In genomic region chr11:86653446-86653845, GRCm38 (mm10) we compare ENCODE assay signal across 7 mouse cellular contexts. TPM values are rescaled to one million over a fixed set of nuclear protein-coding genes. Genes with fewer than 3 reads are reported as not detected.
A peak's percentile ranks its signal among the peaks of the same experiment; 100 is the strongest.
DNase-seq lines count a peak whose midpoint lies in the region; ATAC-seq and TF ChIP-seq lines count a peak whose summit lies in the region.

No protein-coding gene starts in this region.

- no peaks in the 10 kb centered on the region for H3K27me3 ChIP-seq in neural tube, embryonic 11.5 days (ENCODE audit: control insufficient read depth, insufficient read depth, low read length)
- no peaks in the 10 kb centered on the region for H3K27me3 ChIP-seq in heart, embryonic 15.5 days

- no peaks in the 10 kb centered on the region for H3K36me3 ChIP-seq in neural tube, embryonic 11.5 days (ENCODE audit: control insufficient read depth, insufficient read depth, low read length)
- H3K36me3 ChIP-seq in heart, embryonic 15.5 days = no peaks in the 10 kb centered on the region

- intact Hi-C loops in left cerebral cortex, adult 2 months (cut with DNase I) = no loop called here

- H3K9ac ChIP-seq in neural tube, embryonic 11.5 days (ENCODE audit: low read length) = no peak overlapping the region
- H3K9ac ChIP-seq in heart, embryonic 15.5 days = no peak overlapping the region

- no peak for ATAC-seq in neural tube, embryonic 11.5 days (ENCODE audit: insufficient read depth, low FRiP score, low TSS enrichment)
- ATAC-seq in heart, embryonic 15.5 days (replicated peaks; ENCODE audit: insufficient number of reproducible peaks, insufficient read depth, low FRiP score, low read depth) = no peak

- H3K27ac ChIP-seq in neural tube, embryonic 11.5 days (ENCODE audit: low read depth, low read length) = no peak overlapping the region
- H3K27ac ChIP-seq in heart, embryonic 15.5 days = peak overlapping the region; percentile 34; the same call in 1 of the 2 replicates
- H3K27ac ChIP-seq in left cerebral cortex, adult 2 months = no peak overlapping the region

- no peaks in the 10 kb centered on the region for H3K4me1 ChIP-seq in neural tube, embryonic 11.5 days (ENCODE audit: control insufficient read depth, insufficient read depth, low read length)
- peaks cover 10% of the 10 kb centered on the region; the same call in 1 of the 2 replicates for H3K4me1 ChIP-seq in heart, embryonic 15.5 days (replicated peaks)

- peak; percentile 14 for DNase-seq in neural tube, embryonic 11.5 days (ENCODE audit: low spot score)
- no peak for DNase-seq in neural tube, embryonic 10.5 days (ENCODE audit: extremely low spot score, low spot score)
- DNase-seq in NIH3T3 (ENCODE audit: low read depth) = peak; percentile 82
- DNase-seq in cerebellum, adult 9-10 months = peak; percentile 61
- peak; percentile 23 to 35 for DNase-seq in left cerebral cortex, adult 2 months (ENCODE audit: extremely low spot score in 1 of 2, low spot score in 2 of 2)
- peak; percentile 70 for DNase-seq in retina, postnatal 1 day

- TF ChIP-seq CTCF in left cerebral cortex, adult 2 months (IDR thresholded peaks at IDR 0.05) = peak; percentile 89

- no peak overlapping the region for H3K4me2 ChIP-seq in neural tube, embryonic 11.5 days (ENCODE audit: low read depth)
- H3K4me2 ChIP-seq in heart, embryonic 15.5 days = no peak overlapping the region

- no peak overlapping the region for H3K4me3 ChIP-seq in neural tube, embryonic 11.5 days (ENCODE audit: low read depth, low read length)
- no peak overlapping the region for H3K4me3 ChIP-seq in heart, embryonic 15.5 days
- no peak overlapping the region for H3K4me3 ChIP-seq in left cerebral cortex, adult 2 months

- no peaks in the 10 kb centered on the region for H3K9me3 ChIP-seq in neural tube, embryonic 11.5 days (ENCODE audit: control insufficient read depth, low read length)
- no peaks in the 10 kb centered on the region for H3K9me3 ChIP-seq in heart, embryonic 15.5 days (replicated peaks)

- WGBS in neural tube, embryonic 11.5 days = 44% methylated on average over 3 of the region's 3 CpGs
- WGBS in heart, embryonic 15.5 days = 22% methylated on average over 3 of the region's 3 CpGs

RNA-seq across cellular contexts. Expression of gene Vmp1, which starts 30.2 kb away (rescaled TPM):
- 93.5 and 103 TPM in 2 replicates for polyA plus RNA-seq in neural tube, embryonic 11.5 days (2014; fragmentation: Nextera tagmentation; extraction: Ambion mirVana)
- polyA plus RNA-seq in heart, embryonic 15.5 days (2015; fragmentation: Nextera tagmentation; extraction: Ambion mirVana) = 74.3 and 82.1 TPM in 2 replicates
- 100 to 1,000 TPM; 144 to 167 TPM for total RNA-seq in left cerebral cortex, adult 2 months (2021)

RNA-seq across cellular contexts. Expression of gene Ptrh2, which starts 30.3 kb away (rescaled TPM):
- 36.7 and 40.3 TPM in 2 replicates for polyA plus RNA-seq in neural tube, embryonic 11.5 days (2014; fragmentation: Nextera tagmentation; extraction: Ambion mirVana)
- 16.1 and 18.1 TPM in 2 replicates for polyA plus RNA-seq in heart, embryonic 15.5 days (2015; fragmentation: Nextera tagmentation; extraction: Ambion mirVana)
- total RNA-seq in left cerebral cortex, adult 2 months (2021) = 1 to 10 TPM; 7.2 to 7.9 TPM
